Mouse (Mus musculus): ENCODE measurements around the gene Mum1. TPM values are rescaled to one million over a fixed set of nuclear protein-coding genes. Genes with fewer than 3 reads are reported as not detected.
"Not testable (repeated sequence)": the region's sequence is repeated elsewhere in the genome, so short reads cannot be mapped to it uniquely, and the experiment has no call there.

Gene Mum1
- total RNA-seq, 2 experiments from 2014 or later: 40.3 to 46.6 TPM

DNA sequence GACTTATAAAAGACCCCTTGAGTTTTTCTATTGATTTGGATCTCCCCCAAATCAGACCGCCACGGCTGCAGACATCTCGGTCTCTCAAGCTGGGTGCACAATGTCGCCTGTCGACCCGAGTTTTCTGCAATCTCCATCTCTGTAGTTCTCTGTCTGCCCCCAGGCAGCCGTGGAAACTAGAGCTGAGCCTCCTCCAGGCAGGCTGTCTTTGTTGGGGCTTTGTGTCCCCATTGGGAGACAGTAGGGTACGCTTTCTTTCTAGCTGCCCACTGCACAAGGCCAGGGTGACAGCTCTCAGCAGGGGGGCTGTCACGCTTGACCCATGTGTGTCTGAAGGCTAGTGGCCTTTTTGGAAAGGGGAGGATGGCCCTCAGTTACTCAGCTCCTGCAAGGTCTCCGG is 18.6 kb upstream of the Mum1 start:
- no peak for DNase-seq (ENCODE audit: low spot score in 2 of 2)

DNA sequence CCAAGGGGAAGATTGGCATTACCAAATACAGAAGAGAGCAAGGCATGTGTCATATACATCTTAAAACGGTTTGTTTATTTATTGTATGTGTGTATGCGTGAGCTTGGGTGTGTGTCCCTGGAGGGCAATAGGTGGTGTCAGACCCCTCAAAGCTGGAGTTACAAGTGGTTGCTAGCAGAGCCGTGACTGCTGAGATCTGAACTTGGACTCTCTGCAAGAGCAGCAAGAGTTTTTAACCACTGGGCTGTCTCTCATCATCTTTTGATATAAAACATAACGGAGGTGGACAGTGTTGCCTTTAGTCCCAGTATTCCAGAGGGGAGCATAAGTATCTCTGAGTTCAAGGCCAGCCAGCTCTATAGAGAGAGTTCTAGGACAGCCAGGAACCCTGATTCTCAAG is 18.0 kb upstream of the Mum1 start:
- no peak for DNase-seq (ENCODE audit: low spot score in 2 of 2)

DNA sequence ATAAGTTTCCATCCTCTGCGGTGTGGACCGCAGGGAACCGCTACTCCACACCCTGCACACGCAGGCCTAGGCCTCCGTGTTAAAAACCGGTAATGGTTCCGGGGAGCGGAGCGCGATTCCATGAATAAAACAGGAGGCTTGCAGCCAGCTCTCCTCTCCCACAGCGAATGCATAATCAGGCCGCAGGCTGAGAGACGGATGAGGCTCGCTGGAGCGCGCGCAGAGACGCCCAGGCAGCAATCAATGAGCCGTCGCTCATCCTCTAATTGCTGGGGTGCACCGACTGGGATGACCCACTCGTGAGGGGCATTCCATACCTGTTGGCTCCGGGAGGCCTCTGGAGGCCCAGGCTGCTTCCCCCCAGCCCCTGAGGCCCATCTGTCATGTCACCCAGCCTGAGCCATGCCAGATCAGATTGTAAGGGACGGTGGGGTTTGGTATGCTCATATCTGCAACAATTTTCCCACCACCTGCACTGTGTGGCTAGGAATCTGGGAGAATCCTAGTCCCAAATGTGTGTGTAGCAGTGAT is 17.3 kb upstream of the Mum1 start:
- DNase-seq (ENCODE audit: low spot score in 2 of 2): peak; percentile 44 to 51

DNA sequence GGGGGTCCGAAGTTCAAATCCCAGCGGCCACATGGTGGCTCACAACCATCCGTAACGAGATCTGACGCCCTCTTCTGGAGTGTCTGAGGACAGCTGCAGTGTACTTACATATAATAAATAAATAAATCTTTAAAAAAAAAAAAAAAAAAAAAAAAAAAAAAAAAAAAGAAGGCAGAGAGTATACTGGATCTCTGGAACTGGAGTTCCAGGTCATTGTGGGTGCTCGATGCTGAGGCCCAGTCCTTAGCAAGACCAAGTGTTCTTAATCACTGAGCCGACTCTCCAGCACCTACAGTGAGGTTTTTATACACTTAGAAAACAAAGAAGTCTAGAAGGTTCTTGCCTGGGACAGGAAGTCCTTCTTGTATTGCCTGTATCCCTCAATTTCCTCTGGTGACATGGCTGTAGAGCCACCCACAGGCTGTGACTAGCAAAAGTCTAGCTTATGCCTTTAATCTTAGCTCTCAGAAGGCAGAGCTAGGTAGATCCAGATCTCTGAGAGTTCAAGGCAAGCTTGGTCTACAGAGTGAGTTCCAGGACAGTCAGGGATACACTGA is 14.6 kb upstream of the Mum1 start:
- DNase-seq (ENCODE audit: low spot score in 2 of 2): not testable (repeated sequence)

- no peak for DNase-seq (ENCODE audit: low spot score in 2 of 2)
These were observed 11.0 kb upstream of the Mum1 start for GRCm38 (mm10) chr10:80215048-80215772.

GRCm38 (mm10) chr10:80220676-80221075 is 5.6 kb upstream of the Mum1 start:
- DNase-seq (ENCODE audit: low spot score in 2 of 2): no peak

DNA sequence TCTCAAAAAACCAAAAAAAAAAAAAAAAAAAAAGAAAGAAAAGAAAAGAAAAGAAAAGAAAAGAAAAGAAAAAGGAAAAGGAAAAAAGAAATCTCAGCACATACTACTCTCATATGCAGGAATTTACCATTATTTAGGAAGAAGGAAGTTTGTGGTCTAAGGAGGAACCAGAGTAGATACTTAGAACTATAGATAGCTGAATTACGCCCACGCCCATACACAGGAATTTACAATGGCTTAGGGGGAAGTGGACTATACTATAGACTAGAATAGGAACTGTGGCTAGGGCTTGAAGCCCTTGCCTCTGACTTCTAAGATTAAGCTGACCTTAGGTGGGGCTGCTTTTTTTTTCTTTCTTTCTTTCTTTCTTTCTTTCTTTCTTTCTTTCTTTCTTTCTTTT is 3.1 kb upstream of the Mum1 start:
- not testable (repeated sequence) for DNase-seq (ENCODE audit: low spot score in 2 of 2)

DNA sequence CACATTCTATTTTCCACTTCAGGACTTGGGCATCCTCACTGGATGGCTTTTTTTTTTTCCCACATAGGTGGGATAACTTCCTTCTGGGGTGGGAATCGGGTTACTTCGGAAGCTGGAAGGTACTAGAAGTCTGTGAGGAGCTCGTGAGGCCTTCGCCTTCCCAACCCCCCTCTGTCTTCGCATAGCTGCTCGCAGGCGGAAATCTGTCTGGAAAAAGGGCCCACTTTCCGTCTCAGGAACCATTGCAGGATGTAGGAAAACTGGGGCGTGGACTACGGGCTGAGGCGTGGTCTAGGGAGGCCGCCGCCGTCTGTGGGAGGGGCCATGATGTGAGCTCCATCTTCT is 191 bp upstream of the Mum1 start:
- DNase-seq (ENCODE audit: low spot score in 2 of 2): no peak

GRCm38 (mm10) chr10:80227166-80227539 is 919 bp downstream of the Mum1 start:
- no peak for DNase-seq (ENCODE audit: low spot score in 2 of 2)

DNA sequence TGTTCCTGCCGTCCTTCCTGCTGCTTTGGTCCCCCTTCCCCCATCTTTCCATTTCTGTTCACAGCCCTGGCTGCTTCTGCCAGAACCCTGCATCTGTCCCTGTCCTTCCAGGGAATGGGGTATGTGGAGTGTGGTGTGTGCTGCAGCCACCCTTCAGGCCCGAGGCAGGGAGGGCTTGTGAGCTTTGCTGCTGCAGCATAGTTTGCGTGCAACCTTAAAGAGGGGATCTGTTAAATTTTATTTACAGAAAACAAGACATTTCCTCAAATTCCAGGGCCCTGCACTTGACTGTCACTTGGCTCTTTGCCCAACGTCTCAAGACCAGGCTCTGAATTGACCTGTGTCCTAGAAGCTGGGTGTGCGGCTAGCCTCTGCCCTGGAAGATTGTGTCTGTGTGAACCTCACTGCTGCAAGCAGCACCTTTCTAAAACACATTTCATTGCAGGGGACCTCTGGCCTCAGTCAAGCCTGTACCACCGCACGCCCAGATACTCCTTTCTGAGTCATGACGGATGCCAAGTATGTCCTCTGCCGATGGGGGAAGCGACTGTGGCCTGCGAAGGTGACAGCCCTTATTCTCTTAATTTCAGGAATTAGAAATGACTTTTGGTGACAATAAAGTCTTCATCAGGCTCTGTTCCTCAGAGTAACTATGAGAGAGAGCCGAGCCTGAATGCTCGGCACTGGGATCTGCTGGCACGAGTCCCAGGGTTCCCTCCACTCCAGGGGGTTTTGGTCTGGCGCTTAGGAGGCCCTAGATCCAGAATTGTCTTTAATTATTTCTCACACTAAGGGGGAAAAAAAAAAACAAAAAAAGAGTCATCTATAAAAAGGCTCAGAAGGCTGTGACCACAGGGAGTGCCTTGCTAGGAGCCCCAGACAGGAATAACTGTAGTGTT is 1.9 kb downstream of the Mum1 start:
- DNase-seq (ENCODE audit: low spot score in 2 of 2): no peak

DNA sequence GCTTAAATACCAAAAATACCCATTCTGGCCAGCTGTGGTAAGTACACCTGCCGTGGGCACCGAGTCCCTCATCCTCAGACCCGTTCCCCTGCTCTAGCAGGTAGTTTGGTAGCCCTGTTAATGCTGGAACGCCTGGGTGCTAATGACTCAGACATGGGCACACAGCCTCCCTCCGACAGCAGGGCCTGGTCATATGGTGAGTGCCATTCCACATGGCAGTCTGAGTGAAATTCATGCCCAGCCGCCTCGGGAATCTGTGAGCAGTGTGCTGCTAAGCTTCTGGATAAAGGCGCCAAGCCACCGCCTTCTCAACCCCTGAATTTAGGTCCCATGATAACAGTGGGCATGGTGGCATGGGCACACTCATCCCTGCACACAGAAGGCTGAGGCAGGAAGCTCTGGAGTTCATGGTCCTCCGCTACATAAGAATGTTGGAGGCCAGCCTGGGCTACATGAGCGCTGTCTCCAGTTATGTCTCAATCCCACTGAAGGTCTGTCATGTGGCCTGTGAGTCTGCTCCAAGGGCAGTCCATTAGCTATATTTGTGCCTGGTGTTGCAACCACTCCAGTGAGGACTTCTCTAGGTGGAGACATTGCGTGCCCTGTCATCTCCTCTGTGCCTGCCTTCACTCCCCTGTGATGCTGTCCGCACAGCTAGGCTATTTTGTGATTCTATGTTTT is 10.1 kb downstream of the Mum1 start:
- peak; percentile 45 to 48 for DNase-seq (ENCODE audit: low spot score in 2 of 2)

DNA sequence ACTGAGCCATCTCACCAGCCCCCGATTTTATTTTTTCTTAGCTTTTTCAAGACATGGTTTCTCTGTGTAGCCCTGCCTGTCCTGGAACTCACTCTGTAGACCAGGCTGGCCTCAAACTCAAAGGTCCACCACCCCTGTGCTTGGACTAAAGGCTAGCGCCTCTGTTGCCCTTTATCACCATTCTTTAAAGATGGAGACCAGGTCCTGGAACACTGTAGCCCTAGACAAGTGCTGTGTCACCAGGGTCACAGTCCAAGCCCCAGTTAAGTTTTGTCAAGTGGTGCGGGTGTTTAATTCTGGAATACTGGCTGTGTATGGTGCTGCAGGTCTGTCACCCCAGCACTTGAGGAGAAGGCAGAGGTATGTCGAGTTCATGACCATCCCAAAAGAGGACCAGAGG is 10.8 kb downstream of the Mum1 start:
- no peak for DNase-seq (ENCODE audit: low spot score in 2 of 2)

GRCm38 (mm10) chr10:80238306-80238705 is 12.1 kb downstream of the Mum1 start:
- DNase-seq (ENCODE audit: low spot score in 2 of 2): no peak

- DNase-seq (ENCODE audit: low spot score in 2 of 2): no peak
These were observed 13.6 kb downstream of the Mum1 start for GRCm38 (mm10) chr10:80239791-80240190.

DNA sequence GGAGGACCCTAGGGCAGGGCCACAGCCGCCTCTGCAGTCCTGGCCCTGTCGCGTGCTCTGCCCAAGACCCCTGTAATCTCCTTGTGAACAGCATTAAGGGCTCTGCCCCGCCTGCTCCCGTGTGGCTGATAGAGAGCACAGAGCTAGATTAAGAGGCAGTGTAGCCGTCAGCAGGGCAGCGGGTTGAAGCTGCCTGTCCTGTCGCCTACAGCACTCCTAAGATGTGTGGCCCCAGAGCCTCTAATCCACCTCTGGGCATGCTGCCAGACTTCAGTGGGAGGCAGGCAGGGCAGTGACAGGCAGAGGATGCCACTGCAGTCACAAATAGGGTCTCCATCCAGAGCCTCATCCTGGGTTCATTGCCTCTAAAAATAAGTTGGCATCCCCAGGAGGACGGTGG is 15.9 kb downstream of the Mum1 start:
- no peak for DNase-seq (ENCODE audit: low spot score in 2 of 2)

GRCm38 (mm10) chr10:80242607-80243006 is 16.4 kb downstream of the Mum1 start:
- DNase-seq (ENCODE audit: low spot score in 2 of 2): no peak

DNA sequence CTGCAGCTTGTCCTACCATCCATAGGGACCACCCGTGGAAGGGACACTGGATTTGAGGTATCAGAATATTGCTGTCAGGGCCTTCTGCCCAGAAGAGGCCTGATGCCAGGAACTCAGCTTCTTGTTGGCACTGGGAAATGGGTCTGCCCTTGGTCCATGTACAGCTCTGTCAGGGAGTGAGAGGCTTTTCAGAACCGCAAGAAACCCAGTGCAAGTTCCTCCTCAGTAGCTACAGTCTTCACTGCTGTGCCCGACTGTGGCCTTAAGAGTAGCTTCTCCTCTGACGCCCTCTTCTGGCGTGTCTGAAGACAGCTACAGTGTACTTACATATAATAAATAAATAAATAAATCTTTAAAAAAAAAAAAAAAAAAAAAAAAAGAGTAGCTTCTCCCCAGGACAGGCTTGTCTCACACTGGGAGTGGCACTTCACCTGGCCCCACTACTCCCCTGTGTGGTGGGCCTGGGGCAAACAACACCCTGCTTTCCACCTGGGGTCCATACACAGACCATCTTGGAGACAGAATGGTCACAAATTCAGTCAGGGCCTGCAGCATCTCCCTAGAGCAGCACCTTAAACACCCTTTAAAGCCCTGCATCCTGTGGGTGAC is 18.7 kb downstream of the Mum1 start:
- DNase-seq (ENCODE audit: low spot score in 2 of 2): peak in 1 of 2 experiments; percentile 39

- peak; percentile 84 to 87 for DNase-seq (ENCODE audit: low spot score in 2 of 2)
These were observed 19.4 kb downstream of the Mum1 start for GRCm38 (mm10) chr10:80245600-80245999.

- DNase-seq (ENCODE audit: low spot score in 2 of 2): no peak
These were observed 21.6 kb downstream of the Mum1 start for GRCm38 (mm10) chr10:80247849-80248248.

DNA sequence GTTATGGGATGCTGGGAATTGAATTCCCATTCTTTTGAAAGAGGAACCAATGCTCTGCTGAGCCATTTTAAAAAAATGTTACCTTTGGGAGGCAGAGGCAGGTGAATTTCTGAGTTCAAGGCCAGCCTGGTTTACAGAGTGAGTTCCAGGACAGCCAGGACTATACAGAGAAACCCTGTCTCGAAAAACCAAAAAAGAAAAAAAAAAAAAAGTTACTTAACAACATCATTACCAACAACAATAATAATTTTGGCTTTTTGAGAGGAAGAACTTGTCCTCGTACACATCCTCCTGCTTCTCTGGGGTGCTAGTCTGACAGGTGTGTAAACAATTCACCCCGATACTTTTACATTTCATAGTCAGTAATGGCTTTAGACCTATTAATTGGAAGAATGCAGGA is 22.2 kb downstream of the Mum1 start:
- not testable (repeated sequence) for DNase-seq (ENCODE audit: low spot score in 2 of 2)

Measured in layer of hippocampus, postnatal 10 days (tissue).